Mouse (Mus musculus): ENCODE measurements around the gene Gm20388. TPM values are rescaled to one million over a fixed set of nuclear protein-coding genes. Genes with fewer than 3 reads are reported as not detected.

Gm20388 gene
- total RNA-seq, 2 experiments from 2014 or later = 18.5 to 23.8 TPM

DNA sequence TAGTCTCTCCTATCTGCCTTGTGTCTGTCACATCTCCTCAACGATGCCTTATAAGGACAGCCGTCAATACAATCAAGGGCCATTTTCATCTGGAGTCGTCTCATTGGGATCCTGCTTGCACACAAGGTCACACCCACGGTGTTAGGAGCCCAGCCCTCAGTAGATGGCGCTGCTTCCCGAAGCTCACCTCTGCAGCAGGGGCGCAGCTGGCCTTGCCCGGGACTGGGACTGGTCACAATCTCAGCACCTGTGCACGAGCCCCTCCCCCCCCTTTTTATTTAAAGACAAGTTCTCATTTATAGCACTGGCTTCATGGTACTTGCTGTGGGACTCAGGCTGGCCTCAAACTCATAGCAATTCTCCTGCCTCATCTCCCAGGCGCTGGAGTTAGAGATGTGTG lies 773.0 kb downstream of the Gm20388 start:
- peak; percentile 20 for ATAC-seq (replicated peaks; ENCODE audit: poor library complexity, severe bottlenecking)

DNA sequence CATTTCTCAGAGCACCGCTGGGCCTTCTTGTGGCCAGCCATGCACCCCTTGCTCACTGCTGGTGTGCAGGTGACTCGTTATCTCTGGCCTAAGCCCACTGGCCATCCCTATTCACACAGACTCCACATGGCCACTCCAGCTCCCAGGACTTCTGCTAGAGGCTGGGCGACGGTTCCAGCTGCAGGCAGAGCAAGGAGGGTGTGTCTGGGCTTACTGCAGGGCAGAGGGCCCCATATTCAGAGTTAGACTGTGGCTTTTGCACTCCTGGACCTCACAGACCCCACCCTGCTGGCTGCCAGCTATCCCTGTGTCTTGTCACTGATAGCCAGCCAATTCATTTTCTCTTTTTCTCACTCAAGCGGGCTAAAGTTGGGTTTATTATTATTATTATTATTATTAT lies 773.4 kb downstream of the Gm20388 start:
- no peak for ATAC-seq (replicated peaks; ENCODE audit: poor library complexity, severe bottlenecking)

DNA sequence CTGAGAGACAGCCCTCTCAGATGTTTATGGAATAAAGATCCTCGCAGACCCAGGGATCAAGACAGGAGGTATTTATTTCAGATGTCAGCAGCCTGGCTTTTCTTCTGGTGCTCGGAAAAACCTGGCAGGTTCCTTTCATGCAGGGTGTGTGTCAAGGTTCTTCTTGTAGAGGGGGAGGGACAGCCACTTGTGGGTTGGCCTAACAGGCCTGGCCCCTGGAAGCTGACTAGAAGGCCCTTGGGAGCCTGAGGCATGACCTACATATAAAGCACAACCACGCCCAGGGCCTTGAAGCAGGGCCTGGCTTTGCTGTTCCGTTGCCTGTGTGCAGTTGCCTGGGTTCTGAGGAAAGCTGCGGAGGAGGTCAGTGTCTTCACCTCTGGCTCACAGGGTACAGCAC lies 774.5 kb downstream of the Gm20388 start:
- no peak for ATAC-seq (replicated peaks; ENCODE audit: poor library complexity, severe bottlenecking)

DNA sequence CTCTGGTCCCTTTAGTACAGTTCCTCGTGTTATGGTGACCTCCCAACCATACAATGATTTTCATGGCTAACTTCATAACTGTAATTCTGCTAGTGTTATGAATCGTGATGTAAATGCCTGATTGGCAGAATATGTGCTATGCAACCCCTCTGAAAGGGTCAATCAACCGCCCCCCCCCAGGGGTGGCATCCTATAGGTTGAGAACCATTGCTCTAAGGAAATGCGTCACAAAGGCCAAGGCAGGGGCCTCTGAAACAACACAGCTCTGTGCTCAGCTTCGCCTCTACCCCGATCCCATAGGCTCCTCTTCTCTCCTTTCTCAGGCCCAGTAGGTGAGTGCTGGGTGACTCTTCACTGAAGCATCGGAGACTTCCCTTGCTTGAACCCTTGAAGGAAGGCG lies 775.0 kb downstream of the Gm20388 start:
- no peak for ATAC-seq (replicated peaks; ENCODE audit: poor library complexity, severe bottlenecking)

DNA sequence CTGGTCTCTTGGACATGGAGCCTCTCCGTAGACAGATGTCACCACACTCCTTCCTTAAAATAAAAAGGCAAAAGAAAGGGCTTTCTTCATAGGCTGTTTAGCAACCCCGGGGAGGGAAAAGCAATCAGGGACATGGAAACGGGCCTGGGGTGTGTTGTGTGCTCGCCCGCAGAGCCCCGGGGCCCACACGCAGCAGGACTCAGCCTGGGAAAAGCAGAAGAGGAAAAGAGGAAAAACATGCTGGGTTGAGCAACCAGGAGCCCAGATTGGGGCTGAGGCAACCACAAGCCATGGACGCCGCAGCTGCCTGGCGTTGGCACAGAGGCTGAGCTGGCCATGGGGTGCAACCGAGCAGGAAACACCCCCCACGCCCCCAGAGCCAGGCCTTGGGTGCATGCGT lies 775.4 kb downstream of the Gm20388 start:
- ATAC-seq (replicated peaks; ENCODE audit: poor library complexity, severe bottlenecking) = peak; percentile 83

DNA sequence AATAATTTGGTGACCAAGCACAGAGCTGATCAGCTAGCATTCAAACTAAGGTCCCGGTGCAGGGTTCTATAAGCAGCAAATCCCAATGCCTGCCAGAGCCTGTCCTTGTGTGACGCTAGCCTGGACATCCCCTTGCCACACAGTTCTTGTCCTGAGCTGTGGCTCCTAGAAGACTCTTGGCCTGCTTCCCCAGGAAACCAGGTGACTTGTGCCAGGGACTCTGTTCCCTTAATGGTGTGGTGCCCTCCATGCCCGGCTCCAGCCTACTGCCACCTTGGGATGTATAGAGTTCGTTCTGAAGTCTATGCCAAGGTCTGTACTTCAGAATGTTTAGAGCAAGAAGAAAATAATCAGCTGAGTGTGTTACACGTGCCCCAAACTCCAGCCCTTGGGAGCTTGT lies 775.9 kb downstream of the Gm20388 start:
- ATAC-seq (replicated peaks; ENCODE audit: poor library complexity, severe bottlenecking) = peak; percentile 8; the same call in 1 of the 2 replicates

DNA sequence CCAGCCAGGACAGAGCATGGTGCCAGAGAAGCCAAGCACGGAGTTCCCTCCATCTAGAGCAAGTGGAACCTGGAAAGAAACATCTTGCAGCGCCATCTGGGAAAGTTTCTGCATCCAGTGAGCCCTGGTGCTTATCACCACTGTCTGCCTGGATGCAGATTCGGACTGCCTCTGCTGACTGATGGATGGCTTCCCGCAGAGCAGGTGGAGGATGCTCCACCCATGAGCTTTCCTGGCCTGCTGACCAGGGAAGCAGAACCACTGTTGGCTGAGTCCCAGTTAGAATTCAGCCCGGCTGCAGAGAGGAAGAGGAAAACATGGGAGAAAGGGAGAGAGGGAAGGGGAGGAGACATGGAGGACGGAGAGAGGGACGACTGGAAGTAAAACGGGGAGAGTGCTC lies 777.1 kb downstream of the Gm20388 start:
- ATAC-seq (replicated peaks; ENCODE audit: poor library complexity, severe bottlenecking) = no peak

DNA sequence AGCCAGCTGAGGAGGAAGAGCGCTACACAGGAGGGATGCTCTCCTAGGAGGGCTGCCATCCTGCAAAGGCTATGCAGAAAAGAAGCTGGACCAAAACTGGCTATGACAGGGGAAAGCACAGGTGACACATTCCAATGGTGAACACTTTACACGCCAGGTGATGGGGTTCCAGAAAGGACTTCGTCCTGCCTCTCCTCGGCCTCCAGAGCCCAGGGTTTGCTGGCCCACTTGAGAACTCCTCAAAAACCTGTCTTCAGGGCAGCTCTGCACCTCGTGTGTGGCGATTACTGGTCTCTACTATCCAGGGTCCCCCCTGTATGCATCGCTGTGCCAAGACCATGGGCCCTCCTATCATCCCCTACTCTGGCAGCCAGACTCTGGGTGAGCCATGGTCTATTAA lies 777.9 kb downstream of the Gm20388 start:
- ATAC-seq (replicated peaks; ENCODE audit: poor library complexity, severe bottlenecking) = no peak

DNA sequence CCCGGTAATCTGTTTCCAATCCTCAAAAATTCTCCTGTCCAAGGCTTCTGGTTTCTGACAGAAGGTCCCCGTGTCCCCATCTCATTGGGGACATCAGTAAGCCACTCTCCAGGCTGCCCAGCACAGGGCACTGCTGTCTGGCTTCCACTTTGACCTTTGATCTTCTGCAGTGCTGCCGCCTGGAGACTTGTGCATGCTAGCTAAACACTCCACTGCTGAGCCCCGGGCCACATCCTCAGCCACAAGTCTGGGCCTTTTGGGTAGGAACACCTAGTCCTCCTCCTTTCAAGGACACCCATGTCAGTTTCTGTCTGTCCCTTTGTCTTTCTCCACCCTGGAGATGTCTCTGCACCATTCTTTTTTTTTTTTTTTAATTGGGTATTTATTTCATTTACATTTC lies 782.3 kb downstream of the Gm20388 start:
- no peak for ATAC-seq (replicated peaks; ENCODE audit: poor library complexity, severe bottlenecking)

DNA sequence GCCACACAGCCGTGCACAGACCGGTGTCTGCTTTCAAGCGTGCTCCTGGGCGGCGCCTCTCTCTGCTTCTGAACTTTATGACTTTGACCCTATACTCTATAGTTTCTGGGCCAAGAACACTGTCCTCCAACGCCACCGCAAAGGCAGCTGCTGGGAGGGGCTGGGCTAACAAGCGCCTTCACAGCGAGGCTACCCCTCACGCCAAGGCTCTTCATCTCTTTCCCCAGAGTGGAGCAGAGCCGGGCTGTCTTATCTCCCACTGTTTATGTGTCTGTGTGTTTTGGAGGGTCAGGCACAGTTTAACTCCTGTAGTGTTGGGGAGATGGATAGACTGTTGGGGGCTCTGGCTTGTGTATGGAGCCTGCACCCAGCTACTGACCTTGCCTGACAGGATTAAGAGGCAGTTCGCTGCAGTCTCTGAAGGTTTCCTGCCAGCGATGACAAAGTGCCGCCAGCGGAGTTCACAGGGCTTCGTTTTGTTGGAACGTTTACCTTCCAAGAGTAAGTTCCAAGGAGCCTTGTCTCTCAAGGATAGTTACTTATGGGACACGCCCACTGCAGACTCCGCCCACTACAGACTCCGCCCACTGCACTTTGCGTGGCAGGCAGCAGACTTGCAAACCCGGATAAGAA lies 783.3 kb downstream of the Gm20388 start:
- peak; percentile 27; the same call in 1 of the 2 replicates for ATAC-seq (replicated peaks; ENCODE audit: poor library complexity, severe bottlenecking)

DNA sequence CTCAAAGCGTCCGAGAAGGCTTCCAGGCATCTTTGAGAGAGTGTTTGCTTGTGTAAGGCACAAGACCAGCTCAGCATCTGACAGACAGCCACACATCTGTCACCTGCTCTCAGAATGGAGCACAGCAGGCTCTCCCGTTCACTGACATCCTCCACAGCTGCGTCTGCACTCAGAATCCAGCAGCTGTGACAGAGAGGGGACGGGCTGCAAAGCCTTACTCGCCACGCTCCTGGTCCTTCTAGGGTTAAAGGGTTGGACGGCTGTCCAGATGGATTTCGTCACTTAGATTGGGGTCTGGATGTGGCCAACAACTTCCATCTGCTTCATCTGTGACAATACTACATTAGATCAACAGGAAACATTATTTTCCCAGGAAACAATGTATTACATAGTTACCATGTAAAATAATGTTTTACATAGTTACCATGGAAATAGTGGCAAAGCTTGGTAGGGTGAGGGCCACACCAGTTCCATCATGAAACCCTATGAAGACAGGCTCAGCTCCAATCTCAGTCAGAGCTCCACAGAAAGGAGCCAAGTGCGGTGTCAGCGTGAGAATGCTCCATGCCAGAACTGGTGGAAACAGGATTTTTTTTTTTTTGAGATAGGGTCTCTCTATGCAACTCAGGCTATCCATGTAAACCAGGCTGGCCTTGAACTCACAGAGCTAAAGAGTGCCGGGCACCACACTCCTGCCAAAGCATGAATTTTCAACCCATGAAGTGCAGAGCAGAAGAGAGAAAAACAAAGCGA lies 785.9 kb downstream of the Gm20388 start:
- peak; percentile 33 for ATAC-seq (replicated peaks; ENCODE audit: poor library complexity, severe bottlenecking)

DNA sequence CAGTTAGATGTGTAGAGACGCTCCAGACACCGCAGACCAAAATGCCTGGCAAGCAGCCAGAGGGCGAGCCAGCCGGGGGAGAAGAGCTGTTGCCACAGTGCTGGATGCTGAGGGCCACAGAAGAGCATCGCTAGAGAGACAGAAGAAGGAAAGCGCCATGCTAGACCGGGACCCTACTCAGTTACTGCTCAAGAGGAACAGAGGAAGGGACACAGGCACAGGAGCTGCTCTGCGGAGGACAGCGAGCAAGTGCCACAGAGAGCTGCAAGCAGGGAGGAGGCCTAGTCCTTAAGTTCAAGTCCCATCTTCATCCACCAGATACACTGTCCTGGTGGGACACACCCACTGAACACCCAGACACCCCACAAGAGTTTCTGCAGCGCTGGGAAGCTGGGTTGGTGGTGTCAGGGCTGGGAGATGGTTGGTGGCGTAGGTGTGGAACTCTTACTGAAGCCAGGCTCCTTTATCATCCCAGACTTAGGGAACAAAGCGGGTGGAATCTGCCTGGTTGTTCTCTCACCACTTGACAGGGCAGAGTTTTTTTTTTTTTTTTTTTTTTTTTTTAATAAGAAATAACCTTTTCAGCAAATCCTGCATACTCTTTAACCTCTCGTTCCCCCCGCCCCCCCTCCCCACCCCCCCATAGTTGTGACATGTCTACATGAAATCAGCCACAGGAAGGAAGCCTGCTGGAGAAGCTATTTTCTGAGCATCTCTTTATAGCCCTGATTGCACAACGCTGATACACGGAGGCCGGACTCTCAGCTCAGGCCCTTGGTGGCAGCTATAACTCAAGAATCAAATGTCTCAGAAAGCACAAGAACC lies 786.7 kb downstream of the Gm20388 start:
- ATAC-seq (replicated peaks; ENCODE audit: poor library complexity, severe bottlenecking) = peak; percentile 51

DNA sequence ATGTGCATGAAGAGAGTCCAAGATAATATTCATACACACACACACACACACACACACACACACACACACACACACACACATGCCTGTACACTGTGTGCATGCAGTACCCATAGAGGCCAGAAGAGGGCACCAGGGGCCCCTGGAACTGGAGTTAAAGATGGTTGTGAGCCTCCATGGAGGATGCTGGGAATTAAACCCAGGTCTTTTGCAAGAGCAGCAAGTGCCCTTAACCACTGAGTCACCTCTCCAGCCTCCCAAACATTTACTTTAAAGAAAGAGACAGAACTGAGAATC lies 787.3 kb downstream of the Gm20388 start:
- ATAC-seq (replicated peaks; ENCODE audit: poor library complexity, severe bottlenecking) = no peak

DNA sequence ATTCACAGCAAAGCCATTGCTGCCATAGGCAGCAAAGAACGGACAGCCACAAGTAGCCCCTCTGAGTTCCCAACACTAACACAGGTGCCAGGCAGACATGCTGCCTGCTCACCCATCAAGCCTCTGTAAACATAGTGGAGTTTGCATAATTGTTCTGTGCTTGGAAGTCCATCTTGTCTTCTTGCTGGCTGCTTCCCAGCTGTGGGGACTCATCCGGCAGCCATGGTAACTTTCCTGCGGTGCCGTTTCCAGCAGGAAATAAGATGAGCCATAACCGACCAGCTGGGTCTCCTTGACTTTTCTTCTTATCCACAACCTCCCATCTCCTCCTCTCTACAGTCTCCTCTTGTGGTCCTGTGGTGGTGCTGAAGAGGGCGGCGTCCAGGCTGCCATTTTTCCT lies 787.8 kb downstream of the Gm20388 start:
- no peak for ATAC-seq (replicated peaks; ENCODE audit: poor library complexity, severe bottlenecking)

DNA sequence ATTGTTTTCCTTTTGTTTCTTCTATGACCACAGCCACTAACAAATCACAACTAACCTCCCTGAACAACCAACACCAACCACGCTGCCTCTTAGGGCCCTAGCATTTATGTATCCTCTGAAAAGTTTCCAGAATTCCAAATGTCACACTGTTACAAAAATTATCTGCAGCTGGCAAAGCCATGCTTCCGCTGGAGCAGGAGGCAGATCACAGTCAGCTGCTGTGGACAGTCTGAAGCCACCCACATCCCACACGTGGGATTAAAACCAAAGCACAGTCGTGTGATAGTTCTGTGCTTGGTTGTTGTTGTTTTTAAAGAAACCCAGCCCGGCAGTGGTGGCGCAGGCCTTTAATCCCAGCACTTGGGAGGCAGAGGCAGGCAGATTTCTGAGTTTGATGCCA lies 788.4 kb downstream of the Gm20388 start:
- ATAC-seq (replicated peaks; ENCODE audit: poor library complexity, severe bottlenecking) = no peak

DNA sequence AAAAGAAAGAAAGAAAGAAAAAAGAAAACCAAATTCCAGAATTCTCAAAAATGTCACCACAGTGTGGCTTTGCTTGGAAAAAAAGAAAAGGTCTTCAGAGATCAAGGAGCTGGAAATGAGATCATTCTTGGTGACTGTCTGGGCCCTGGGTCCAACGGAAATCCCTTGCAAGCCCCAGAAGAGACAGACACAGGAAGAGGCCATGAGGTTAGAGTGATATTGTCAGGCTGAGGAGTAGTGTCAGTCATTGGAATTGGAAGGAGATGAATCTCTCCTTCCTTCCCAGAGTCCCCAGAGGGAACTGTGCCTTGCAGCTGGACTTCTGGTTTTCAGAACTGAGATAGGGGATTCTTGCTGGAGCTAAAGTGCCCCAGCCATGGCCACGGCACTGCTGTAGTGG lies 788.9 kb downstream of the Gm20388 start:
- no peak for ATAC-seq (replicated peaks; ENCODE audit: poor library complexity, severe bottlenecking)

DNA sequence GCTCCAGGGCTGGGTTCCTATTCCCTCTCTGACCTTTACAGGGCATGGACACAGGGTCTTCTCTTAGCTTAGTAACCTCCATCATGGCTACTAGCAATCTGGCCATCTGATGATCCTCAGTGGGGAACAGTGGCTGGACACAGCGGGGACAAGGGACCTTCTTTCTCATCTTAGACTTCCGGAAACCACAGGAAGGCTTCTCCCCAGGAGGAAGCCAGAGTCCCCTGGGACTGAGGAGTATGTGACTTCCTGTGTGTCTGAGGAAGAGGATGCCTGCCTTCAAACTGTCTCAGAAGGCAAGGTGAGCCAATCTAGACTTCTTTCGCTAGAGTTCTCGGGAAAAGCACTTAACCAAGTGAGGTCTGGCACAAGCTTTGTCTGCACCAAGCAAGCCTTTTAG lies 789.4 kb downstream of the Gm20388 start:
- no peak for ATAC-seq (replicated peaks; ENCODE audit: poor library complexity, severe bottlenecking)

DNA sequence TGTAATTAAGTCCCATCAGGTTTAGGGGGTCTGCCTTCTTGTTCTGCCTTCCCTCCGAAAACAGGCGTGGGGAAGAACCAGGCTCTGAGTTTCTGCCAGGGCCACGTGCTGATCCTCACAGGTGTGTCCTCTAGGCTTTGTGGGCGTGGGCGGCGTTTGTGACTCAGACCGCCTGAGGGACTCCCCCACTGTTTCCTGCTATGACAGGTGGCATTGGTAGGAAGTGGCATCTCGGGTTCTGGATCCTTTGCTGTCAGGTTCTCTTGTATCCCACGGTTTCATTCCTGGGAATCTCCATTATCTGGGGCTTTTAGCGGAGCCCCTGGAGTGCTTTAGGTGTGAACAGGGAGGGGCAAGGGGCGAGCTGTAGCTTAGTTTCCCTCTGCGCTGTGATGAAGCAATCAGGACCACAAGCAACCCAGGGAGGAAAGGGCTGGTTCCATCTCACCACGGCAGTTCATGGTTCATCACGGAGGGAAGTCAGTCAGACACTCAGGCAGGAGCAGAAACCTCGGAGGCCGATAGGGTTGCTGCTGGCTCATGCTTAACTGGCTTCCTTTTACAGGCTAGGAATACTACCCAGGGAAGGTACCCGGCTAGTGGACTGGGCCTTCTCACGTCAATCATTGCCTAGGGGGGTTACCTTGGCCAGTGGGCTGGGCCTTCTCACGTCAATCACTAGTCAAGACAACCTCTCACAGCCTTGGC lies 791.3 kb downstream of the Gm20388 start:
- peak; percentile 75 for ATAC-seq (replicated peaks; ENCODE audit: poor library complexity, severe bottlenecking)

DNA sequence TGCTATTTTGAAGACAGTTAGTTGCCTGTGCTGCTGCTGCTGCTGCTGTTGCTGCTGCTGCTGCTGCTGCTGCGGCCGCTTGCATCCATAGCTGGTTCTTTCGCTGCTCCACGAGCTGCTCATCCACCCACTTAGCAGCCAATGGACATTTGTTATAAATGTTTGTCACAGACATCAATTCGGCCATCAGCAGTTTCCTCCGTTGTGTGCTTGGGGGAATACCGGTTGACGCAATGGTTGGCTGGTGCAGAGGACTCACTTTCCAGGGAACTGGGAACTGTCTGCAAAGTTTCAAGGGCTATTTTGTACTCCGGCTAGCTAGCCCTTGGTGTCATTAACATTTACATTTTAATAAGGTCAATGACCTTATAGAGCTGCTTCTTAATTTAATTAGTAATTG lies 793.6 kb downstream of the Gm20388 start:
- ATAC-seq (replicated peaks; ENCODE audit: poor library complexity, severe bottlenecking) = no peak

DNA sequence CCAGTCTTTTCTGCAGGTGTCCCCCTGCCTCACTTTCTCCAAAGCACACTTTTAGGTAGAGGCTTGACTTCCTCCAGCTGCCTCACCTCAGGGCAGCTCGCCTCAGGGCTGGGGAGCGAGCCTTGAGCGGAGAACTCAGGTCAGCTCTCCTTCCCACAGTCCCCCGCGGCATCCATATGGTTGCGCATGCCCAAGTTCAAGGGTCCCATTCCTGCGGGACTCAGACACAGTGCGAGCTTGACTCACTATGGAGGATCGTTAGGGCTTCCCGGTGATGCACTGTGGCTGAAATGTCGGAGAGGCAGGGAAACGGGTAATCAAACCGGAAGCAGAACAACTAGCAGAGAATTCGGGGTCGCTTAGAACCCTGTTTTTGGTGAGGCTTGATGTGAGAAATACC lies 794.5 kb downstream of the Gm20388 start:
- ATAC-seq (replicated peaks; ENCODE audit: poor library complexity, severe bottlenecking) = no peak

DNA sequence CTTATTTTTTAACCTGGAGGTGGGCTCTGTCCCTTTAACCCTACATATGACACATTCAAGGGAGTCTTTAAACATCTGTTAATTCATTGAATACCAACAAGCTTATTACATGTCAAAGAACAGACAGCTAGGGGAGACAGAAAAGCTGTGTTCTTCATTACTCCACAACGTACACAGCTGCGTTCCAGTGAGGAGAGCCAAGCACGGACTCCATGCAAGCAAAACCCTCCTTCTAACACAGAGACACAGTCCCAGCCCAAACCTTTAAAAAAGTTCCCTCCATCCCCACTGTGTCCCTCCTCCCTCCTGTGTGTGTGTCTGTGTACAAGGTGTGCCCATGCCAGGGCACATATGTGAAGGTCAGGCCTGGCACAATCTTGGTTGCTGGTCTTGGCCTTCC lies 795.6 kb downstream of the Gm20388 start:
- ATAC-seq (replicated peaks; ENCODE audit: poor library complexity, severe bottlenecking) = no peak
